Mouse (Mus musculus): Measurements from ENCODE around the gene Thbs3.

DNA sequence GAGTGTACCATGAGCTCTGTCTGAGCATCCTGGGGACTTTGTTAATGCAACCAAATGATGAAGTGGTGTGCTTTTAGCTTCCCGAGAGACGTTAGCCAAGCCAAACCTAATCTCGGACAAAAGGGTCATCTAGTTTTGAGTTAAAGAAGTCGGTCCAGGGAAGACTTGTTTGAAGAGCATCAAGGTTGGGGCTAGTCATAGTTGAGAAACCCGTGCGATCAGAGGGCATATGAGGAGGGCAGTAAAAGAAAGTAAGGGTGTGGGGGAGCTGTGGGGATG lies 36.9 kb upstream of the Thbs3 start:
- TF ChIP-seq GATA2 (IDR thresholded peaks at IDR 0.05; ENCODE audit: borderline replicate concordance, low read depth, low read length) = no peak
- TF ChIP-seq CTCF (IDR thresholded peaks at IDR 0.05; ENCODE audit: low read depth, low read length) = no peak
- no peak; the same call in 1 of the 2 replicates for TF ChIP-seq POLR2AphosphoS5 (IDR thresholded peaks at IDR 0.05; ENCODE audit: insufficient replicate concordance, low read depth, low read length)
- no peak for TF ChIP-seq GATA1 (IDR thresholded peaks at IDR 0.05; ENCODE audit: borderline replicate concordance, low read length)
